Mouse (Mus musculus) small intestine, adult 2 months (tissue): ENCODE measurements around the gene Serp2. TPM values are rescaled to one million over a fixed set of nuclear protein-coding genes. Genes with fewer than 3 reads are reported as not detected.

Experiments
- H3K27ac ChIP-seq: fragments of 200-500 bp; 2 replicates; pipeline ENCODE4 v1.5.1; 2012; ENCODE audit warnings: low read depth, low read length, control low read depth, inconsistent platforms; ENCODE audit not compliant: insufficient read depth
- H3K27me3 ChIP-seq: fragments of 200-500 bp; 2 replicates; pipeline ENCODE4 v1.6.1; 2012; ENCODE audit warnings: mild to moderate bottlenecking, moderate library complexity, low read length, inconsistent platforms; ENCODE audit not compliant: control insufficient read depth, insufficient read depth
- H3K36me3 ChIP-seq: fragments of 200-500 bp; 2 replicates; pipeline ENCODE4 v1.6.1; 2012; ENCODE audit warnings: mild to moderate bottlenecking, low read length, control low read depth, inconsistent platforms; ENCODE audit not compliant: control insufficient read depth, insufficient read depth
- H3K4me1 ChIP-seq: fragments of 200-500 bp; 2 replicates; pipeline ENCODE4 v1.6.1; 2012; ENCODE audit warnings: low read length, inconsistent platforms, mixed read lengths; ENCODE audit not compliant: control insufficient read depth, insufficient read depth, insufficient read length
- H3K4me3 ChIP-seq: fragments of 200-500 bp; 2 replicates; pipeline ENCODE4 v1.5.1; 2012; ENCODE audit warnings: low read depth, mild to moderate bottlenecking, control low read depth, inconsistent platforms, low read length, moderate library complexity
- CTCF ChIP-seq: fragments of 200-500 bp; IDR thresholded peaks from 2 replicates; pipeline ENCODE4 v1.5.1; 2012; ENCODE audit warnings: low read depth, mild to moderate bottlenecking, control low read depth, inconsistent platforms, low read length, moderate library complexity, mixed read lengths; ENCODE audit not compliant: insufficient replicate concordance, insufficient read length; ENCODE audit errors: extremely low read depth
- POLR2A ChIP-seq: fragments of 200-500 bp; IDR thresholded peaks from 2 replicates; pipeline ENCODE4 v1.6.1; 2012; ENCODE audit warnings: low read depth, mild to moderate bottlenecking, control low read depth, inconsistent platforms, low read length, moderate library complexity
- WGBS: fragments of 180-500 bp; shearing (Covaris S2); methylation state at CpG from one replicate; pipeline ENCODE4 v1.1.7; 2018; 5-methylcytosine and 5-hydroxymethylcytosine counted together
- polyA plus RNA-seq: library from polyadenylated mRNA; depleted of rRNA; stranded (reverse); fragments of >200 nt; gene quantifications from 2 replicates; pipeline ENCODE4 v1.2.3, GENCODE M21; 2012

Gene Serp2
- polyA plus RNA-seq, 1 experiment: 2.0 TPM

DNA sequence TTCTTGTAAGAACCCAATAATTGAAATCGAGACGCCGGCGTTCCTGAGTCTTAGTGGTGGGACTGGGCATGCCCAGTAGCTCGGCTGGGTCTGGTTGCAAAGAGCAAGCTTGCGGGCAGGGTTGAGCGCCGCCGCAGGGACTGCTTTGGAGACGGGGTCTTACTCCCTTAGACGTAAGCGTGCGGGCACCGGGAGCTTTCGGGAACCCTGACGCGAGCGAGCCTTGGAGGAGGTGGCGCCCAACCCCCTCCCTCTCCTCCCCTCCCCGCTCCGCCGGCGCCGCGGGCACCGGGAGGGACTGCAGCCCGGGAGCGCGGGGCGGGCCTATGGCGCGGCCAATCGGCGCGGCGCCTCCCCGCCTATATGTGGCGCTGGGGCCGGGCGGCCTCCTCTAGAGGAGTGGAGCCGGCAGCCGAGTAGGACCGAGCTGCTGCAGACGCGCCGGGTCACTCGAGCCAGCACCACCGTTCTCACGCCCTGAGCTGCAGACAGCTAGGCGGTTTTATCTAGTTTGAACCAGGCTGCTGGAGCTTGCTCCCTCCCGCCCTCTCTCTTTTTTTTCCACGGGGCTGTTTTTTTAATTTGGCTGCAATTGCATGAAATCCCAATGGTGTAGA is 52.5 kb downstream of the Serp2 start:
- H3K27ac ChIP-seq: peak overlapping the region; percentile 96
- peak; percentile 100 for TF ChIP-seq POLR2A
- no peak for TF ChIP-seq CTCF
- H3K27me3 ChIP-seq: no peaks in the 10 kb centered on the region
- H3K36me3 ChIP-seq: peaks cover 17% of the 10 kb centered on the region
- peaks cover 7% of the 10 kb centered on the region for H3K4me1 ChIP-seq
- peak overlapping the region; percentile 75 for H3K4me3 ChIP-seq
- WGBS: under 1% methylated on average over 52 of the region's 52 CpGs

DNA sequence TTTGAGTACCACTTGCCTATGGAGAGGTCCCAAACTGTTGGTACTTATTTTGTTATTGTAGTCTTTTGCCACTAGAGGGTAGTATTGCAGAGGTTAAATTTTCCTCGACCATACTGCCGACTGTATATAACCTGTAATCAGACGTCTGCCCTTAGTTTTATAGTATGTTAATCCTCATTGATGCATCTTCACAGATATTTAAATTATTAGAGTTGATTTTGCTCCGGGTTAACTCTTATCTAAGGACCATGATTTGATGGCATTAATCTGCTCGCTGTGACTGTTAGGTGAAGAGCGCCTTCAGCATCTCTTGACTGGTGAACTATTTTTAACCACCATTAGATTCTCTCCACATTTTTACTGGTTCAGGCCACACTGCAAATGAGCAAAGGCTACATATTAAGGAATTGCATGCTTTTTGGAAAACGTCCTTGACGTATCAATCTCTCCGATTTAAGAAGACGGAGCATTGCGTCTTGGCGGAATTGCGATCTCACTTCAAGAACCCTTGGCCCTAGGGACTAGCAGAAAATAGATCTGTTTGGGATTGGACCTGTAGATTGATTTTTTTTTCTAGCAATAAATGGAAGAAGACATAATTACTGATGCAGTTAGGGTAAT is 53.3 kb downstream of the Serp2 start:
- Histone ChIP-seq H3K27ac (peak overlapping the region; percentile 50), H3K4me3 (no peak overlapping the region), H3K36me3 (peaks cover 17% of the 10 kb centered on the region), H3K27me3 (no peaks in the 10 kb centered on the region), H3K4me1 (peaks cover 7% of the 10 kb centered on the region)
- TF ChIP-seq CTCF: no peak
- TF ChIP-seq POLR2A: no peak
- 8% methylated on average over 13 of the region's 13 CpGs for WGBS

DNA sequence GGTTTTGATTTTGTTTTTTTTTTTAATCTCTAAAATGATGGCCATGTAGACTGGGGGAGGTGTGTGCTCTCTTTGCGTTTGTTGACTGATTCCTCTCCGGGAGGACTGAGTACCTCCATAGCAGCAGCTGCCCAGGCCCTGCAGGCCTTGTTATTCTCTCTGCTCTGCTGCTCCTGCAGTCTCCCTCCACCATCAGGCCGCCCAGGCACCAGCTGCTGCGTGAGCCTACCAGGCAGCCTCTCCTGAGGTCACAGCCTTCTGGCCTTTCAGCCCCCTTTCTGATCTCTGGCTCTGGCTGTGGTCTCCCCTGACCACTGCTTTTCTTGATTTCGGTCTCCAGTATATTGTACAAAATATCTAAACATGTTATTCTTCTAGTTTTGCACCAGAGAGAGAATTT is 56.7 kb downstream of the Serp2 start:
- 77% methylated on average over 5 of the region's 5 CpGs for WGBS
- H3K36me3 ChIP-seq: no peaks in the 10 kb centered on the region
- no peaks in the 10 kb centered on the region for H3K27me3 ChIP-seq
- TF ChIP-seq POLR2A (no peak), CTCF (no peak)
- H3K27ac ChIP-seq: no peak overlapping the region
- peaks cover 3% of the 10 kb centered on the region; the same call in 1 of the 2 replicates for H3K4me1 ChIP-seq
- no peak overlapping the region for H3K4me3 ChIP-seq

DNA sequence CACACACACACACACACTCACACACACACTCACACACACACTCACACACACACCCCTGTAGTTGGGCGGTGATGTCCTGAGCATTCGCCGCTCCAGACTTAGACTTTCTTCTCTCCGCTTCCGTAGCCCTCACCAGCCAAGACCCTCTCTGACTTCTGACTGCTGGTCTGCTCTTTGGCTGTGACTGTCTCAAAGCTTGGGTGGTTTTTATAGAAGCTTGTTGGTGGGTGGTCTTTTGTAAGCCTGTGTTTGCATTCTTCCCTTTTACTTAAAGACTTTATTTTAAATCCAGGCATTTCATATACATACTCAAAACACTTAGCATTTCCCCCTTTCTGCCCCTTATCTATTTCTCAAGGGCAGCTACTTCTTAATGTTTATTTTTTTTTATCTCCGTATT is 57.2 kb downstream of the Serp2 start:
- Histone ChIP-seq H3K4me1 (peaks cover 3% of the 10 kb centered on the region; the same call in 1 of the 2 replicates), H3K4me3 (no peak overlapping the region), H3K36me3 (0 out of 2 replicates have a peak, but pooled peaks cover 2% of the 10 kb centered on the region), H3K27me3 (no peaks in the 10 kb centered on the region), H3K27ac (no peak overlapping the region)
- TF ChIP-seq POLR2A (no peak), CTCF (no peak)
- 91% methylated on average over 6 of the region's 6 CpGs for WGBS

DNA sequence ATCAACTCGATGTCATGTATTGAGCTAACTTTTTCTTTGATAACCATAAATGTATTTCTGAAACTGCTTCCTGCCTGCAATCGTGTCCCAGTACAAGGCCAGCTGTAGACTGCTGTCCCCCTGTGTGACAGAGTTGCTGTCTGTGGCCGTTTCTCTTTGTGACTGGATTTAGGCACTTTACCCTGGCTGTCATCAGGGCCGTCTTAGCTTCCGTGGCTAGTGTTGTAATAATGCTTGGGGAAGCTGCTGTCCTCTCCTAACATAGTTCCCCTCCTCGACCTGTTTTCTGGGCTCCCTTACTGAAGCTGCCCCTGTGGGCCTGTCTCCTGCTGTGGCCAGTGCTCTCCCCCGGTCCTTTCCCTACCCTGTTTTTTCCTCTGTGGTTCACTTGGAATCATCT is 58.5 kb downstream of the Serp2 start:
- TF ChIP-seq POLR2A (no peak), CTCF (no peak)
- Histone ChIP-seq H3K4me3 (no peak overlapping the region), H3K27me3 (no peaks in the 10 kb centered on the region), H3K36me3 (peaks cover 8% of the 10 kb centered on the region), H3K4me1 (no peaks in the 10 kb centered on the region), H3K27ac (no peak overlapping the region)
- 62% methylated on average over 7 of the region's 7 CpGs for WGBS

DNA sequence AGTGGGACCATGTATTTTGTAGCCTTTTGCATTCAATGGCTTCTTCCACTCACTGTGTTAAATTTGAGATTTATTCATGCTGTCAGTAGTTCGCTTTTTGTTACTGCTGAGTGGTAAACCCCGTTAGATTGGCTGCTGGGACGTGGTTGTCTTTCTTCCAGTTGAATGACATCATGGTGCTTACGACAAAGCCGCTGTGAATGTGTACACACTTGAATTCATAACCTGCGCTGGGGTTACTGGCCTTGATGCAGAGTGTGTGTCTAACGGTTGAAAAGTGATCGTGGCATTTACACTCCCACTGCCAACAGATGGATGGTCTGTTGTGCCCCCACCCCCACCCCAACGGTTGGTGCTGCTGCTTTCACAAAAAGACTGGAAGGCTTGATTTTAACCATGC is 59.5 kb downstream of the Serp2 start:
- H3K27ac ChIP-seq: no peak overlapping the region
- 83% methylated on average over 9 of the region's 9 CpGs for WGBS
- H3K36me3 ChIP-seq: peaks cover 8% of the 10 kb centered on the region
- peaks cover 2% of the 10 kb centered on the region for H3K4me1 ChIP-seq
- H3K4me3 ChIP-seq: no peak overlapping the region
- TF ChIP-seq CTCF: no peak
- no peak for TF ChIP-seq POLR2A
- H3K27me3 ChIP-seq: no peaks in the 10 kb centered on the region

DNA sequence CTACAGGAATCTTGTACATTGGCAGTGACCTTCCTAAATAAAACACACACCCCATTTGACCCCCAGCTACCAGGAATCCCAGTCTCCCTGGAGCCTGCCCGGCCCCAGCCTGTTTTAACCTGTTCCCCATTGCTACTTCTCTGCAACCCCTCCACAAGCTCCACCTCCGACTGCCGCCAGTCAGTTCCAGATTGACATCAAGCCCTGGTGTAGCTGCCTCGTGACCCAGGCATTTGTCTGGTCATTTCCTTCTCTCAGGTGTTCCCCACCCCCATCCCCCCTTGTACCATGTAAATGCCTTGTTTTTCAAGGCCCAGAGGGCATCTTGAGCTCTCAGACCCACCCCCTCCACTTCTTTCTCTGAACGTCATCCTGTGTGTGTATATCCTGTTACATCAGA is 61.7 kb downstream of the Serp2 start:
- Histone ChIP-seq H3K36me3 (peaks cover 8% of the 10 kb centered on the region), H3K4me3 (no peak overlapping the region), H3K27ac (no peak overlapping the region), H3K27me3 (no peaks in the 10 kb centered on the region), H3K4me1 (peaks cover 2% of the 10 kb centered on the region)
- TF ChIP-seq CTCF: no peak
- no peak for TF ChIP-seq POLR2A
- 65% methylated on average over 5 of the region's 5 CpGs for WGBS

DNA sequence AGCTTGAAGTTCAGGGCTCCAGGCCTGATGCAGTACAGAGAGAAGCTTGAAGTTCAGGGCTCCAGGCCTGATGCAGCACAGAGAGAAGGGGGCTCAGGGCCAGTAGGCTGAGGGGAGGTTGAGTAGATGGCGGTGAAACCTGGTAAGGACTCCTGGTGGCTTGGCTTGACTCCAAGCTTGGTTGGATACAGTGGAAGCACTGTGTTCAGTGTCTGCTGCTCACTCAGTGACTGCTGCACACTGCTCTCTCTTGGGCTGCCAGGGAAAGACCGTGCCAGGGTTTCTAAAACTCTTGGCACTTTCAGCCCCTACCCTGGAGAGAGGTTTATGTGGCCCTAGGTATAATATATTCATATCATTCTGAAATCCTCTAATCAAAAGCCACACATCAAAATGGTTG is 67.6 kb downstream of the Serp2 start:
- peaks cover 7% of the 10 kb centered on the region for H3K4me1 ChIP-seq
- 45% methylated on average over 2 of the region's 2 CpGs for WGBS
- TF ChIP-seq CTCF (no peak), POLR2A (no peak)
- H3K36me3 ChIP-seq: peaks cover 5% of the 10 kb centered on the region
- H3K4me3 ChIP-seq: peak overlapping the region; percentile 74
- H3K27me3 ChIP-seq: no peaks in the 10 kb centered on the region
- H3K27ac ChIP-seq: peak overlapping the region; percentile 91
